In the genomic region with DNA sequence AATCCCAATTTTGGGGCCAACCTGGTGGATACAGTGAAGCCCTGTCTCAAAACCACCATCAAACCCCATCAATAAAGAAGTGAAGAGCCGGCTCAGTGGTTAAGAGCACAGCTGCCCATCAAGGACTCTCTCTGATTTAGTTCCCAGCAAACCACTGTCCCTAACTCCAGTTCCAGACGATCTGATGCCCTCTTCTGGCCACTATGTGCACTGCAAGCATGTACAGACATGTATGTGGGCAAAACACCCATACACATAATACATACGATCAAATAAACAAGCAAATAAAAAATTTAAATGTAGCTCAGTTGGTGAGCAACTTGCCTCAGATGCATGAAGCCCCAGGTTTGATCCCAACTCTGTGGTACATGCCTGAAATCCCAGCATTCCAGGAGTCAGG, we compare ENCODE assay signal across 9 mouse cellular contexts.
DNase-seq lines count a peak whose midpoint lies in the region; ATAC-seq and TF ChIP-seq lines count a peak whose summit lies in the region.
"Had no signal": no experiment of that assay in that cellular context is flagged by ENCODE, and none has a peak within 500 bp of the region (broad histone marks: within the 10 kb centered on the region; RNA-seq: fewer than 3 reads in every experiment).

No protein-coding gene starts in this region.

- no peak for ATAC-seq in lung, postnatal 0 days
- ATAC-seq in forebrain, embryonic 14.5 days: no peak

- H3K27me3 ChIP-seq in cerebellum, adult 2 months (ENCODE audit: control insufficient read depth, insufficient read depth, low read length): no peaks in the 10 kb centered on the region
- H3K27me3 ChIP-seq in lung, postnatal 0 days (replicated peaks; ENCODE audit: insufficient read depth, low read length): no peaks in the 10 kb centered on the region
- no peaks in the 10 kb centered on the region for H3K27me3 ChIP-seq in forebrain, embryonic 14.5 days (replicated peaks; ENCODE audit: control insufficient read depth, insufficient read depth, low read length)

- intact Hi-C loops in left cerebral cortex, postnatal 4 days (cut with DNase I): no loop called here
- intact Hi-C loops in left cerebral cortex, postnatal 36 days (cut with DNase I): no loop called here

- no peak overlapping the region for H3K27ac ChIP-seq in cerebellum, adult 2 months (ENCODE audit: insufficient read depth, low read length)
- no peak overlapping the region for H3K27ac ChIP-seq in lung, postnatal 0 days (ENCODE audit: low read length)
- no peak overlapping the region for H3K27ac ChIP-seq in forebrain, embryonic 14.5 days (ENCODE audit: low read depth, low read length)

- no peaks in the 10 kb centered on the region for H3K4me1 ChIP-seq in cerebellum, adult 2 months (ENCODE audit: control insufficient read depth, insufficient read depth, low read length)
- H3K4me1 ChIP-seq in lung, postnatal 0 days (ENCODE audit: insufficient read depth, low read depth, low read length): no peaks in the 10 kb centered on the region
- H3K4me1 ChIP-seq in forebrain, embryonic 14.5 days (ENCODE audit: control insufficient read depth, insufficient read depth, low read length): peaks cover 4% of the 10 kb centered on the region; the same call in 1 of the 2 replicates

- no peak overlapping the region for H3K4me2 ChIP-seq in lung, postnatal 0 days (replicated peaks; ENCODE audit: low read depth, low read length)
- H3K4me2 ChIP-seq in forebrain, embryonic 14.5 days (ENCODE audit: low read length): no peak overlapping the region

- TF ChIP-seq CTCF in cerebellum, adult 2 months (IDR thresholded peaks at IDR 0.05; ENCODE audit: borderline replicate concordance, insufficient read depth, low read depth, low read length): peak; percentile 21; the same call in 1 of the 2 replicates
- TF ChIP-seq CTCF in lung, postnatal 0 days (IDR thresholded peaks at IDR 0.05): peak; percentile 71

- TF ChIP-seq EP300 in lung, postnatal 0 days (IDR thresholded peaks at IDR 0.05): no peak

- H3K36me3 ChIP-seq in lung, postnatal 0 days (ENCODE audit: insufficient read depth, low read length): no peaks in the 10 kb centered on the region
- H3K36me3 ChIP-seq in forebrain, embryonic 14.5 days (ENCODE audit: control insufficient read depth, insufficient read depth, low read length): peaks cover 16% of the 10 kb centered on the region; the same call in 1 of the 2 replicates

- H3K4me3 ChIP-seq in cerebellum, adult 2 months (replicated peaks; ENCODE audit: insufficient read depth, low read depth, low read length): no peak overlapping the region
- no peak overlapping the region for H3K4me3 ChIP-seq in lung, postnatal 0 days (ENCODE audit: low read depth, low read length)
- H3K4me3 ChIP-seq in forebrain, embryonic 14.5 days (ENCODE audit: low read depth, low read length): no peak overlapping the region
- H3K4me3 ChIP-seq: megakaryocyte, embryonic 14.5 days had no signal

- DNase-seq in cerebellum, adult 2 months: peak in 1 of 2 experiments; percentile 30
- DNase-seq in cerebellum, adult 9-10 months: no peak
- DNase-seq in left cerebral cortex, postnatal 4 days: peak; percentile 37
- no peak for DNase-seq in left cerebral cortex, postnatal 36 days (ENCODE audit: low spot score in 2 of 2)
- peak; percentile 66 for DNase-seq in adrenal gland, postnatal 14 days
- no peak for DNase-seq in lung, postnatal 0 days (ENCODE audit: low spot score)
- DNase-seq in forebrain, embryonic 14.5 days (ENCODE audit: low spot score): no peak
- no peak for DNase-seq in ovary, adult 18-20 months (ENCODE audit: low spot score)

- H3K9me3 ChIP-seq in lung, postnatal 0 days (ENCODE audit: low read length): no peaks in the 10 kb centered on the region
- 0 out of 2 replicates have a peak, but pooled peaks cover 2% of the 10 kb centered on the region for H3K9me3 ChIP-seq in forebrain, embryonic 14.5 days (replicated peaks; ENCODE audit: control insufficient read depth, low read length)

- 68% methylated on average over 3 of the region's 3 CpGs for WGBS in cerebellum, adult 2 months
- 71% methylated on average over 3 of the region's 3 CpGs for whole genome bisulfite sequencing in lung, postnatal 0 days
- WGBS in forebrain, embryonic 14.5 days: 69% methylated on average over 3 of the region's 3 CpGs

- TF ChIP-seq POLR2A in cerebellum, adult 2 months (IDR thresholded peaks at IDR 0.05; ENCODE audit: borderline replicate concordance, insufficient read depth, low read length): no peak

- H3K9ac ChIP-seq in lung, postnatal 0 days (replicated peaks; ENCODE audit: low read depth): no peak overlapping the region
- no peak overlapping the region for H3K9ac ChIP-seq in forebrain, embryonic 14.5 days (ENCODE audit: low read length)

Comparison
In these comparisons a context has a peak if more than half of its experiments do, and no peak if none do; other contexts are left out.
1. DNase-seq: peak in left cerebral cortex, postnatal 4 days (single experiment) and adrenal gland, postnatal 14 days (single experiment); none in cerebellum, adult 9-10 months (single experiment), left cerebral cortex, postnatal 36 days (0 of 2), lung, postnatal 0 days (single experiment), forebrain, embryonic 14.5 days (single experiment) and ovary, adult 18-20 months (single experiment).